Mouse (Mus musculus) liver, embryonic 13.5 days (tissue): ENCODE measurements at regions not wholly inside any gene's neighbourhood (a gene's known extent, or its start where the extent isn't known, plus 50 kb on each side); places are given as distances from the start of the nearest gene placed in this dataset.

ENCODE experiments used
- ATAC-seq: fragments of 200-750 bp; cut with Nextera tagmentation; 2 replicates; pipeline ENCODE4 v1.8.0; 2017; ENCODE audit warnings: low read depth, mild to moderate bottlenecking, moderate number of reproducible peaks, moderate library complexity
- DNase-seq: peaks from one replicate; pipeline ENCODE4 v3.0.0; 2022
- H3K27ac ChIP-seq: fragments of 300-500 bp; sonication (generic); 2 replicates; pipeline ENCODE4 v1.5.1; 2015; ENCODE audit warnings: moderate library complexity, mild to moderate bottlenecking, inconsistent platforms
- H3K27me3 ChIP-seq: fragments of 300-500 bp; sonication (generic); 2 replicates; pipeline ENCODE4 v1.6.1; 2015; ENCODE audit warnings: mild to moderate bottlenecking, inconsistent platforms
- H3K36me3 ChIP-seq: fragments of 300-500 bp; sonication (generic); 2 replicates; pipeline ENCODE4 v1.6.1; 2015; ENCODE audit warnings: mild to moderate bottlenecking, inconsistent platforms
- H3K4me1 ChIP-seq: fragments of 300-500 bp; sonication (generic); replicated peaks from 2 replicates; pipeline ENCODE4 v1.6.1; 2015; ENCODE audit warnings: inconsistent platforms
- H3K4me2 ChIP-seq: fragments of 300-500 bp; sonication (generic); 2 replicates; pipeline ENCODE4 v1.6.1; 2015; ENCODE audit warnings: inconsistent platforms, mild to moderate bottlenecking, moderate library complexity
- H3K4me3 ChIP-seq: fragments of 300-500 bp; sonication (generic); replicated peaks from 2 replicates; pipeline ENCODE4 v1.5.1; 2015; ENCODE audit warnings: mild to moderate bottlenecking, inconsistent platforms
- H3K9ac ChIP-seq: fragments of 300-500 bp; sonication (generic); 2 replicates; pipeline ENCODE4 v1.6.1; 2015; ENCODE audit warnings: mild to moderate bottlenecking, inconsistent platforms
- H3K9me3 ChIP-seq: fragments of 300-500 bp; sonication (generic); replicated peaks from 2 replicates; pipeline ENCODE4 v1.6.1; 2016; ENCODE audit warnings: inconsistent platforms
- whole genome bisulfite sequencing: fragments of 180-500 bp; shearing (Covaris S2); methylation state at CpG from one replicate; pipeline ENCODE4 v1.1.7; 2015; ENCODE audit not compliant: insufficient replicate concordance; 5-methylcytosine and 5-hydroxymethylcytosine counted together

GRCm38 (mm10) chr15:88532008-88532407, 68.1 kb upstream of the Zdhhc25 start:
- Histone ChIP-seq H3K27ac (no peak overlapping the region), H3K4me2 (no peak overlapping the region), H3K9ac (no peak overlapping the region), H3K36me3 (no peaks in the 10 kb centered on the region), H3K4me3 (no peak overlapping the region), H3K4me1 (no peaks in the 10 kb centered on the region), H3K9me3 (no peaks in the 10 kb centered on the region), H3K27me3 (no peaks in the 10 kb centered on the region)
- ATAC-seq (no peak), DNase-seq (no peak)
- WGBS, result 61% methylated on average over 5 of the region's 5 CpGs

- WGBS, result 61% methylated on average over 7 of the region's 7 CpGs
- Histone ChIP-seq H3K4me2 (no peak overlapping the region), H3K9me3 (no peaks in the 10 kb centered on the region), H3K36me3 (no peaks in the 10 kb centered on the region), H3K27ac (no peak overlapping the region), H3K4me1 (no peaks in the 10 kb centered on the region), H3K4me3 (no peak overlapping the region), H3K27me3 (no peaks in the 10 kb centered on the region), H3K9ac (no peak overlapping the region)
- ATAC-seq (no peak), DNase-seq (no peak)
Observed at GRCm38 (mm10) chr15:88533354-88533753, 66.7 kb upstream of the Zdhhc25 start.

GRCm38 (mm10) chr15:88535516-88535915, 64.6 kb upstream of the Zdhhc25 start:
- no peaks in the 10 kb centered on the region for H3K9me3 ChIP-seq
- no peak for ATAC-seq
- no peak overlapping the region for H3K4me2 ChIP-seq
- no peak overlapping the region for H3K4me3 ChIP-seq
- no peak overlapping the region for H3K9ac ChIP-seq
- no peaks in the 10 kb centered on the region for H3K4me1 ChIP-seq
- H3K27ac ChIP-seq, result no peak overlapping the region
- no peaks in the 10 kb centered on the region for H3K27me3 ChIP-seq
- WGBS, result 32% methylated on average over 2 of the region's 2 CpGs
- no peaks in the 10 kb centered on the region for H3K36me3 ChIP-seq
- DNase-seq, result no peak

- Histone ChIP-seq H3K4me2 (no peak overlapping the region), H3K9me3 (no peaks in the 10 kb centered on the region), H3K27ac (no peak overlapping the region), H3K4me1 (no peaks in the 10 kb centered on the region), H3K36me3 (no peaks in the 10 kb centered on the region), H3K27me3 (no peaks in the 10 kb centered on the region), H3K4me3 (no peak overlapping the region), H3K9ac (no peak overlapping the region)
- WGBS, result 17% methylated on average over 10 of the region's 10 CpGs
- ATAC-seq (no peak), DNase-seq (no peak)
Observed at GRCm38 (mm10) chr15:88537190-88537589, 62.9 kb upstream of the Zdhhc25 start.

- no peaks in the 10 kb centered on the region for H3K4me1 ChIP-seq
- 55% methylated on average over 2 of the region's 2 CpGs for WGBS
- no peaks in the 10 kb centered on the region for H3K9me3 ChIP-seq
Observed at GRCm38 (mm10) chr15:88542567-88542966, 57.5 kb upstream of the Zdhhc25 start.

DNA sequence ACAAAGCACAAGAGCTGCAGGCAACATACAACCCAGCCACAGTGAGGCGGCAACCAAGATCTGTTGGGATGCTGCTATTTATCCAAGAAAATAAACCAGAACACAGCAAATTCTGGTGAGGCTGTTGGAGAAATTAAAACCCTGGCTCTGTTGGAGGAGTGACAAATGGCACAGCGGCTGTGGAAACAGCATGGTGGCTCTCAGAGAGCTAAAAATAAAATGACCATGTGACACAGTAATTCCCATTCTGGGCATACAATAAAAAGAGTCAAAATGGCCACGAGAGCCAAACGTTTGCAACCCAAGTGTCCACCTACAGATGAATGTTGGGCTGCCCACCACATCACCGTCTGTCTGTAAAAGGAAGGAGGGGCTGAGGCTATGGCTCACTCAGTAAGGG, 55.9 kb upstream of the Zdhhc25 start:
- no peak overlapping the region for H3K27ac ChIP-seq
- H3K4me1 ChIP-seq, result no peaks in the 10 kb centered on the region
- no peak overlapping the region for H3K4me2 ChIP-seq
- no peak overlapping the region for H3K9ac ChIP-seq
- no peak for ATAC-seq
- no peaks in the 10 kb centered on the region for H3K27me3 ChIP-seq
- no peak overlapping the region for H3K4me3 ChIP-seq
- WGBS, result 65% methylated on average over 5 of the region's 5 CpGs
- no peaks in the 10 kb centered on the region for H3K9me3 ChIP-seq
- no peak for DNase-seq
- no peaks in the 10 kb centered on the region for H3K36me3 ChIP-seq

More at GRCm38 (mm10) chr15:88542567-88542966, 57.5 kb upstream of the Zdhhc25 start:
- no peak overlapping the region for H3K4me3 ChIP-seq
- no peak overlapping the region for H3K27ac ChIP-seq
- no peak for DNase-seq
- no peak overlapping the region for H3K4me2 ChIP-seq
- no peak overlapping the region for H3K9ac ChIP-seq
- ATAC-seq, result no peak
- H3K36me3 ChIP-seq, result no peaks in the 10 kb centered on the region
- no peaks in the 10 kb centered on the region for H3K27me3 ChIP-seq

- Histone ChIP-seq H3K9ac (no peak overlapping the region), H3K4me2 (no peak overlapping the region), H3K36me3 (no peaks in the 10 kb centered on the region), H3K4me3 (no peak overlapping the region), H3K4me1 (no peaks in the 10 kb centered on the region), H3K27ac (no peak overlapping the region), H3K9me3 (no peaks in the 10 kb centered on the region), H3K27me3 (no peaks in the 10 kb centered on the region)
- no peak for DNase-seq
- no peak for ATAC-seq
- 38% methylated on average over 6 of the region's 6 CpGs for WGBS
Observed at GRCm38 (mm10) chr15:88548261-88548660, 51.8 kb upstream of the Zdhhc25 start.
